Mouse (Mus musculus) hindlimb bud, embryonic 11.5 days (tissue): Measurements from ENCODE around the gene Mybpc3.
A peak's percentile ranks its signal among the peaks of the same experiment; 100 is the strongest.
"Not testable (repeated sequence)": the region's sequence is repeated elsewhere in the genome, so short reads cannot be mapped to it uniquely, and the experiment has no call there.

ENCODE experiments used
- DNase-seq: peaks from one replicate; pipeline ENCODE4 v3.0.0-alpha.2; 2012; ENCODE audit warnings: low read depth, low spot score; ENCODE audit errors: extremely low spot score

Gene Mybpc3

GRCm38 (mm10) chr2:91086392-91087237 lies 31.3 kb upstream of the Mybpc3 start:
- no peak for DNase-seq

DNA sequence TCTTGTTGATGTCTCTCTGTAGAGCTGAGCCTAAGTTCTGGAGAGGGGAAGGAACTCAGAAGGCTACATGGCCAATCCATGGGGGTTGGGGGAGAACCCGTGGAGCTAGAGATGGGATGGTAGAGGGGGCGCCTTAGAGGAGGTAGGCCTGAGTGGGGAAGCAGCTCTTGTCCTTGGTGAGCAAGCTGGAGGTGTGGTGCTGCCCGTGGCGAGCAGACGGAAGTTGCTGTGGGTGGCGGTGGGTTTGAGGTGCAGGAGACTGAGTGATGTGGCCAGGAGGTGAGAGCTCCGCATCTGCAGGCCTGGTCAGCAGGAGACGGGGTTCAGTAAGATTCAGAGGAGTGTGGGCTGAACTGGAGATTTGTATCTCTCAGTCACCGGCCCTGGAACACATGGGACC lies 30.5 kb upstream of the Mybpc3 start:
- no peak for DNase-seq

DNA sequence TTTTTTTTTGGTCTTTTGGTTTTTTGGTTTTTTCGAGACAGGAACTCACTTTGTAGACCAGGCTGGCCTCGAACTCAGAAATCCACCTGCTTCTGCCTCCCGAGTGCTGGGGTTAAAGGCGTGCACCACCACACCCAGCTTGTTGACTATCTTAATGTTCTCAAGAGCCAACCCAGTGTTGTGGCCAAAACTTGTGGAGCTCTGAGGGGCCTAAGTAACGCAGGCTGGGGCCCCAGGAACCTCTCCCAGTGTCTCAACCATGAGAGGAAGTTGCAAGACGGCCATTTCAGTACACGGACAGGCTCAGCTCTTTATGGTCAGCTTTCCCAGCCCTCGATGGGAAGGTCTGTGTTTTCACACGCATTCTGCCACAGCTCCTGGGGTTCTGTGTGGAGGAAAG lies 29.0 kb upstream of the Mybpc3 start:
- no peak for DNase-seq

GRCm38 (mm10) chr2:91090208-91090607 lies 27.7 kb upstream of the Mybpc3 start:
- DNase-seq, result no peak

DNA sequence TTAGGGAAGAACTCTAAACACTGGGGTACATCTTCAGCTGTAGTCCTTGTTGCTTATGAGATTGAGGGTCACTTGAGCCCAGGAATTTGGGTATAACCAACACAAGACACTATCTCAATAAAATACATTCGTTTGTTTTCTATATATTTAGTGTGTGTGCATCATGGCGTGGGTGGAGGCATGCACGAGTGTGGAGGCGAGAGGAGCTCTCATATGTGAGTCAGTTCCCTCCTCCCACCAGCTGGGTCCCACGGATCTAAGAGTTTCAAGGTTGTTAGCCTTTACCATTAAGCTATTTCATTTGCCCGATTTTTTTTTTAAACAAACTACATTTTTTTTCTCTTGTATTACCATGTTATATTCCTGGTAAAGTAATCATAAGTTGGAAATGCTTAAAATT lies 27.1 kb upstream of the Mybpc3 start:
- no peak for DNase-seq

DNA sequence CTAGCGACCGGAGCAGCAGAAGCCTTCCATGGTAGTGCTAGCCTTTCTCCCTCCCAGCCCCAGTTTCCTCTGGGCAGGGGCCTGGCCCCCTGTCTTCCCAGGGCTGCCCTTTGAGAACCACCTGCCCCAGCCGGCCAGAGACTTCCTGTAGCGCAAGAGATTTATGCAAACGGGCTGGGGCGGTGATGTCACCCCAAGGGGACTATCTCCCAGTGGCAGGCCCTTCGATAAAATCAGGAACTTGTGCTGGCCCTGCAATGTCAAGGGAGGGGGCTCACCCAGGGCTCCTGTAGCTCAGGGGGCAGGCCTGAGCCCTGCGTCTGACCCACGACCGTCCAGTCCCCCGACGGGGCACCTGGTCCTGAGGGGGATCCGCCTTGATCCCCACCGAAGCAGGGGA lies 21.4 kb upstream of the Mybpc3 start:
- no peak for DNase-seq

- DNase-seq, result no peak
These were observed 20.9 kb upstream of the Mybpc3 start for GRCm38 (mm10) chr2:91097015-91097414.

- DNase-seq, result no peak
These were observed 19.8 kb upstream of the Mybpc3 start for GRCm38 (mm10) chr2:91098156-91098555.

- DNase-seq, result peak; percentile 77
These were observed 16.7 kb upstream of the Mybpc3 start for GRCm38 (mm10) chr2:91101124-91101740.

- no peak for DNase-seq
These were observed 9.8 kb upstream of the Mybpc3 start for GRCm38 (mm10) chr2:91108156-91108555.

DNA sequence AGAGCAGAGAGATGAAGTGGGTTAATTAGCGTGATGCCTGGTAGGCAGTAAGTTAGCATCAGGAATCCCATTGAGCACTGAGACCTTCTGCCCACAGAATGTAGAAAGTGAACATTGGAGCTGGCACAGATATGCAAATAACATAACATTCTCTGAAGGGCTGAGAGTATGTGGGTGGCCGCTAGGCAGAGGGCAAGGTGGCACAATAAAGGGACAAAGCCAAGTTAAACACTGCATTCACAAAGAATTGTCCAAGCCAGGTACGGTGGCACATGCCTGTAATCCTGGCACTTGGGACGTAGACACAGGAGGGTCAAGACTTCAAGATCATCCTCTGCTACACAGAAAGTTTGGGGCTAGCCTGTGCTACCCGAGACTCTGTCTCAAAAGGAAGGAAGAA lies 8.7 kb upstream of the Mybpc3 start:
- no peak for DNase-seq

GRCm38 (mm10) chr2:91109807-91110385 lies 8.0 kb upstream of the Mybpc3 start:
- DNase-seq, result no peak

- DNase-seq, result no peak
These were observed 7.5 kb upstream of the Mybpc3 start for GRCm38 (mm10) chr2:91110429-91110828.

DNA sequence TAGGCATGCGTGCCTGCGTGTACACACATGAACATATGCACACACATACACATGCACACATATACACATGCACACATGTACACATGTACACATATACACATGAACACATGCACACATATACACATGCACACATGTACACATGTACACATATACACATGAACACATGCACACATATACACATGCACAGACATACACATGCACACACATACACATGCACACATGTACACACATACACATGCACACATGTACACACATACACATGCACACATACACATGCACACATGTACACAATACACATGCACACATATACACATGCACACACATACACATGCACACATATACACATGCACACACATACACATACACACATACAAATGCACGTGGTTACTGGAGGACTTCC lies 6.1 kb upstream of the Mybpc3 start:
- DNase-seq, result not testable (repeated sequence)

GRCm38 (mm10) chr2:91112491-91112890 lies 5.5 kb upstream of the Mybpc3 start:
- DNase-seq, result no peak

- DNase-seq, result no peak
These were observed 4.6 kb upstream of the Mybpc3 start for GRCm38 (mm10) chr2:91113334-91113733.

DNA sequence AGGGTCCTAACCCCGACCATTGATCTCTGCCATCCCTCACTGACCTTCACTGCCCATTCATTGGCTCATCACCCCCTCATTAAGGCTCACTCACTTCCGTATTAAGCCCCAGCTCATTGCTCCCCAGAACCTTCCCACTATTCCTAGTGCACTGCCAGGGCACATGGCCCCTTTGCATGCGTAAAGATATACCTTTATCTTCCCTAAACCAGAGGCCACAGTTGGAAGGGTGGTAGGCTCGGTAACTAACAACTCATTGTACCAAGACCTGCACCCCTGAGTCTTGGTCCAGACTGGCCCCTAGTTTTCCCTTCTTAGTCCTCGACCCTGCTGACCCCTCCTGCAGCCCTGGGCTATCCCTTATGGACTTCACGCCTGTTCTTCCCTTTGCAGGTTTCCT lies 4.1 kb upstream of the Mybpc3 start:
- no peak for DNase-seq

DNA sequence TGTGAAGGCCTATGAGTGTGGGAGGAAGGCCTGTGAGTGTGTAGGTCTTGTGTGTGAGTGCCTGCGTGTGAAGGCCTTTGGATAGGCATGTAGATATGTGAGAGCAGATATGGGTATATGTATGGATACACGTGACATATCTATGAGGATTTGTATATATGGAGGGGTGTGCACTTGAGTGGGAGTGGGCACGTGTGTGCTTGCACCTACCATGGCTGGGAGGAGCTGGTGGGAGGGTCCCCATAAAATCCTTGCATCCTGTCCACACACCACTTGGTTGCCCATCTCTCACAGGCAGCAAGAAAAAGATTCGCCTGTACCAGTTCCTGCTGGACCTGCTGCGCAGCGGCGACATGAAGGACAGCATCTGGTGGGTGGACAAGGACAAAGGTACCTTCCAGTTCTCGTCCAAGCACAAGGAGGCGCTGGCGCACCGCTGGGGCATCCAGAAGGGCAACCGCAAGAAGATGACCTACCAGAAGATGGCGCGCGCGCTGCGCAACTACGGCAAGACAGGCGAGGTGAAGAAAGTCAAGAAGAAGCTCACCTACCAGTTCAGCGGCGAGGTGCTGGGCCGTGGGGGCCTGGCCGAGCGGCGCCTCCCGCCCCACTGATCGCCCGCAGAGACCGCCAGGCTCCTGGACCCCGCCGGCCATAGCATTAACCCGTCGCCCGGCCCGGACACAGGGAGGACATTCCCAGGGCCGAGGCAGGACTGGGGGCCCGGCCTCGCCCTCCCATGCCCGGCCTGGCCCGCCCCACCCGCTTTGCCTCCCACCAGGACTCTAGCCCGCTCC lies 3.0 kb upstream of the Mybpc3 start:
- DNase-seq, result peak; percentile 79

GRCm38 (mm10) chr2:91115578-91115970 lies 2.4 kb upstream of the Mybpc3 start:
- no peak for DNase-seq

- no peak for DNase-seq
These were observed 1.1 kb upstream of the Mybpc3 start for GRCm38 (mm10) chr2:91116842-91117241.

GRCm38 (mm10) chr2:91118647-91119046 lies 703 bp downstream of the Mybpc3 start:
- DNase-seq, result no peak
